Mouse (Mus musculus): ENCODE results near the gene Adamts16. TPM values are rescaled to one million over a fixed set of nuclear protein-coding genes. Genes with fewer than 3 reads are reported as not detected.
"Not testable (repeated sequence)": the region's sequence is repeated elsewhere in the genome, so short reads cannot be mapped to it uniquely, and the experiment has no call there.

Adamts16 gene
- not detected for total RNA-seq (2021)
- long read RNA-seq, experiment 1: 0 reads
- long read RNA-seq, experiment 2: 0 reads

DNA sequence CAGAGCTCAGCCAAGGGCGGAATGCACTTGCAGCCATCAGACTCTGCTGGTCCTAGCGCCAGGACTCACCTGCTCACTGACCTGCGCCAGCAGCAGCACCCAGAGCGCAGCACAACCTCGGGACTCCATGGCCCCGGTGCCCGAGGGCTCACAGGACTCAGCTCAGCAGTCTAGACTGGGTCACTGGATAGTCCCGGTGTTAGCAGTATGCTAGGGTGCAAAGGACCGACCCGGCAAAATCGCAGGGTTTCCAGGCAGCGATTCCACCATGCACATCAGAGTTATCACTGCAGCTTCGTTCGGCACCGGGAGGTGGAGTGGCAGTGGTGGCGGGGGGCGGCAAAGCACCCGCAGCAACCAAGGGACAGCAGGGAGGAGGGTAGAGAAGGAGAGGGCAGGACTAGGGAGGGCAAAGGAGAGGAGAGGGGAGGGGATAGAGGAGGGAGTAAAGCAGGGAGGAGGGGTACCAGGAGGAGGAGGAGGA is at the start of gene Adamts16:
Gene Adamts16, minus strand, starts transcription at position 391 of the 484 bp plus-strand sequence.
- DNase-seq: no peak

DNA sequence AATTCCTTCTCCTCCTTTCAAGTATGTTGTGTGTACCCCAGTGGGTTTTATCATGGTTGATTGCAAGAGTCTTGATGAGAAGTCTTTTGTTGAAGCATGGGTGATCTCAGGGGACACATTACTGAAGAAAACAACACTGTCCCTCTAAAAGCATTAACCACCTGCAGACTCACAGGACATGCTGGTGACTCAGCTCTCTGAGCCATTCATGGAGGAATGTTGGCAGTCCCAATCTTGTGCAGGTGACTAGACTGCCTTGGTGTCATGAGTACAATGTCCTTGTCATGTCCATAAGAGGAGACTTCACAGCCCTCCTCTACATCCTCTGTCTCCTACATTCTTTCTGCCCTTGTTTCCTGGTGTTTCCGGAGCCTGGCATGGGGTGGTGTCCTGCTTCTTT is 45.5 kb upstream of the Adamts16 start:
- peak in 1 of 2 experiments; percentile 11 for DNase-seq

DNA sequence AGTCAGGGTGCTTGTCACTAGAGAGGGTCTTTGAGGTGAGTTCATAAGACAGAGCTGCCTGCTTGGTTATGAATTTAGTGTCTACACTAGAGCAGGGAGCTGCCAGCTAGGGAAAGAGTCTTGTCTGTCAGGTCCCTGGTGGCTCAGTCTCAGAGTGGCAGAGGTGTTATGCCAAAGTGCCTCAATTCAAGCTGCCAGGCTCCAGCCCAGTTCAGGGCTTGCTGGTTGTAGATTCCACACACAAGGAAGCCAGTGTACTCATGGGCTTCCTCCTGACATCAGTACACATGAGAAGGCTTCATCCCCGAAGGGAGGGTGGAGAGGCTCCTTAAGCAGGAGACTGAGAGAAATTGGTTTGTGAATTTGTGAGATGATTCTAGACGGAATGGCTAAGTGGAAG is 43.4 kb upstream of the Adamts16 start:
- peak; percentile 19 to 24 for DNase-seq

DNA sequence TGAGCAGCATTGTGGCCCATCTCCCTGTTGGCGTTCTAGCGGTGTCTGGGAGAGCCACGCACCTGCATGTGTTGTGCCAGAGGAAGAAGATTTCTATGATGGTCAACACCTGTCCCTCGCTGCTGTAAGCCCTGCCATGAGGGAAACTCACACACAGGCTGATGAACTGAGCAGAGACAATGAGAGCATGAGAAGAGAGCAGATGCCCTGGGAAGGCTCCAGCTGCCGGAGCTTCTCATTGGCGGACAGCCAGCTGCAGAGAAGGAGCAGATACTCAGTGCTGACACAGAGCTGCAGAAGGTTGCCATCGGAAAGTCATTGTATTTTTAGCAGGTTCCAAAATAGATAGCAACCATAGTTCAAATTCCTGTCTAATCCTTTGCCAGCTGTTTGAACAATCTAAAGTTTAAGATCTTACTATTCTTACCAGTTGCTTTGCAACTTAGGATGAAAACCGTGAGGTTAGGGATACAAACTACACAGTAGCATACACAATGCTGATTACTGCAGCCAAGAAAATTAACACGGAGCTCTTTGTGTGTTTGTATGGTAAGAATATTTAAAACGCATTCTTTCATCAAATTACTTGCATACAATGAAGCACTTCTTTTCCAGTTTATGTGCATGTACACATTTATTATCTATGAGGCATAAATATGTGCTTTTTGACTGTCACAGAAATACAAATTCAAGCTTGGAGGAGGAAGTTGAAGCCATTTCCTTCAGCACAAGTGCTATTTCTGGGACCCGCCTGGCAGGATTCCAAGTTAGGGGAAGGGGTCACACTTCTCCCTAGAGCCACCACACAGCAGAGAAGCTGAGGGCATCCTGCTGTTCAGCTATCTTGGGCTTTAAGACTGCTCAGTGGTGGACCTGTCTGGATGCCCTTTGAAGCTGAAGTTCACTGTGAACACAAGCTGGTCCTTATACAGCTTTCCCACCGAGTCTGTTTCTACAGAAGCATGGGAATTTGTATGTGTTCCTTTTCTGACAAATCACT is 42.6 kb upstream of the Adamts16 start:
- peak; percentile 72 to 74 for DNase-seq

DNA sequence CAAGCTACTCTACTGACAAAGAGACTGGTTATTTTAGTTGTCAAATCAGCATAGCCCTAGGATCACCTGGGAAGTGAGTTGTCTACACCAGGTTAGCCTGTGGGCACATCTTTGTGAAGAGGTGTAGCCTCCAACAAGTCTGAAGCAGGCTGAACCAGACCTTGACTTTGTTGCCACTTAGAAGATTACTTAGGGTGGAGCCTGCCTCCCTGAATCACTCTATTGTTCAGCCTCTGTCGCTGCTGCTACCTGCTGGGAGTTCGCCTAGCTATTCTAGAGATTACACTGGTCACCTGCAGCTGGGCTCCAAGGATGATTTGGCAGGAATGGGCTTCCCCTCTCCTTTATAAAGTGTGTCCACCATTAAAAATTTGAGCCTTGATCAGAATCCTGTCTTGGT is 38.4 kb upstream of the Adamts16 start:
- DNase-seq: not testable (repeated sequence)

DNA sequence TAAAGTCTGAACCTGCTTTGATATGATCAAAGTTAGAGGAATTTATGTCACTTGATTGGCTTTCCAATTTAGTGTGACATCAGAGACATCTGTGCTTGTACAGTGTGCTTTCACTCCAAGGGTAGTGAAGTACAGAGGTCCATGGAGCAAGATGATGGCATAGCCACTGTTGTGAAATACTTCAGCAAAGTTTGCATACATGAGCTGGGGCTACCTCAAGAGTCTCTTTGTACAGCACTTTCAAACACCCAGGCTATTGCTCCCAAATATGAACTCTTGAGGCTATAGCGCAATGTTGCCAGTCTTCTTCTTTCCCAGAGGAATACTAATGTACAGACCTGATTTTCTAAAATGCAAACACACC is 35.9 kb upstream of the Adamts16 start:
- DNase-seq: no peak

DNA sequence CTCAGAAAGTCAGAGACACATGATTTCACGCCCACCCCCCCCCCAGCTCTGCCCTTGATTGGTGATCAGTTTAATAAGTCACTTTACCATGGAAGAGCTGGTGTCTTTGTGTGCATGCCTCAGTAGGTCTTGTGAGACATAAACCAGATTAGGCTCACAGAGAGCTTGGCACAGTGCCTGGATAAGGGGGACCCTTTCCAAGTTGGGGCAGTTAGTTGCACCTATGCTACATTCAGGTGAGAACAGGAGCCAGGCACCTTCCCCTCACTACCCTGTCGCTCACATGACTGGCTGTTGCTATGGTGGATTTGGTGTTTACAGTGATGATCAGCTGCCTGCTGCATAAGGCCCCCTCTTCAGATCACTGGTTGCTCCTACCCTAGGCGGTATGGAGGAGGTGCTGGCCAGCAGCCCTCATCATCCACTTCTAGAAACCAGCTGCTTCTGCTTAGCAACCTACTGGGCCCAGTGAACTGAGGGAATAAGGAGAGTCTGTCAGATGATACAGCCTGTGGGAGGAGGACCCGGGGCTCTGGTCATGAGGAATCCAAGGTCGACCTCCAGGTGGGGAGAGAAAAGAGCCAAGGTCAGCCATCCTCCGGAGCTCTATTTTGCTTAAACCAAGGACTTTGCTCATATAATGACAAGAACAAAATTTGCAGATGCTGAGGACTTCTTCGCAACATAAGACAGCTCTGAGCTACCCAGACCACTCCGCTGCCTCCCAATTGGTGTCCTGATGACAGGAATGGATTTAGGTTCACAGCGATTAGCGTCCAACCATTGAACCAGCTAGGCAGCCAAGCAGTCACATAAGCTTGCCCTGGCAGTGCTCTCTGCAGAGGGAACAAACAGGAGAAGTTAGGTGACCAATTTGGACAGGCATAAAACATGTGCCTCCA is 35.3 kb upstream of the Adamts16 start:
- no peak for DNase-seq

DNA sequence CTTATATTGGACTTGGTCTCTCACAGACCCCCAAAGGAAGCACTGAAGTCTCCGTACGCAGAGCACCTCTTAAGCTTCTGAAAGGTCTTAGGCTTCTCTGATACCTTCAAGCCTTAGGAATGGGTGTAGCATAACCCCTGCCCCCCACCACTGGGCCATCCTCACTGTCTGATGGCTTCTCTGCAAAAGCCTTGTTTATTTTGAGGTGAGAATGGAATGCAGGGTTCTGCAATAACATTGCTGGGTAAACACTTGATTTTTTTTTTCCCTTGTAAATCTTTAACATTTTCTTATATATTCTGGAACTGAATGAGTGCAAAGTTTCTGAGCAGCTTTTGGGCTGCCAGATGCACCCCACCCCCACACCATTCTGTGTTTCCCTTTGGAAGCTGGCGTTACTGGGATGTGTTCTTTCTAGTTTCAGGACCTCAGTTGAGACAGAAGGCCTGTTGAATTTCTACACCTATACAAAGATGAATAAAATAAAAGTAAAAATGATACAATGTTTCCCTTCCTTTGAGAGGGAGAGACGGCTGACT is 33.9 kb upstream of the Adamts16 start:
- no peak for DNase-seq

DNA sequence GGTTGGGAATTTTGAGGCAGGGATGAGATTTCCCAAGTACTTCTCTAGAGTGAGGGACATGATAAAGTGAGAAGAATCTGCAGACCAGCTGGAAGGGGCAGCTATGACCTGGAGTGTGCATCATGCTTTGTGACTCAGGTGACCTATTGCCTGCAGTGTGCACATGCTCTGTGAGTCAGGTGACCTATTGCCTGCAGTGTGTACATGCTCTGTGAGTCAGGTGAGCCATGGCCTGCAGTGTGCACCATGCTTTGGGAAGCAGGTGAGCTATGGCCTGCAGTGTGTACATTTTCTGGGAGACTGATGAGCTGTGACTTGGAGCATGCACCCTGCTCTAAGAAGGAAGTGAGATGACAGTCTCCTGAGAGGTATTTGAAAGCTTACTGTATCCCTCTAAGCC is 33.1 kb upstream of the Adamts16 start:
- DNase-seq: no peak

DNA sequence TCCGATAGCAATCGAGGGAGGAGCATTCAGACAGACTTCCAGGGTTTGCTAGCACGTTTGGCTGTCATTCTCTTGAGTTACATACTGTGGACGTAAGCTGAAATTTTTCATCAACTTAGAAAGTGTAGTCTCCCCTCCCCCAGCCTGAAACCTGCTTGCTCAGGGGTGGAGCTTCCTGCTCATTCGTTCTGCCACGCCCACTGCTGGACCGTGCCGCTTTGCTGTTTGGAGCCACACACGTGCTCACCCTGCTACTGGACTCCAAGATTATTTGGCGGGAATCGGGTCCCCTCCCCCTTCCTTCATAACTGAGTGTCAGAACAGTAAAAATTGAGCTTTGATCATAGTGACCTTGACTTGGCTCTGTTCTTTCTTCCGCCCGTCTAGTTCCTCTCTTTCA is 32.2 kb upstream of the Adamts16 start:
- not testable (repeated sequence) for DNase-seq

DNA sequence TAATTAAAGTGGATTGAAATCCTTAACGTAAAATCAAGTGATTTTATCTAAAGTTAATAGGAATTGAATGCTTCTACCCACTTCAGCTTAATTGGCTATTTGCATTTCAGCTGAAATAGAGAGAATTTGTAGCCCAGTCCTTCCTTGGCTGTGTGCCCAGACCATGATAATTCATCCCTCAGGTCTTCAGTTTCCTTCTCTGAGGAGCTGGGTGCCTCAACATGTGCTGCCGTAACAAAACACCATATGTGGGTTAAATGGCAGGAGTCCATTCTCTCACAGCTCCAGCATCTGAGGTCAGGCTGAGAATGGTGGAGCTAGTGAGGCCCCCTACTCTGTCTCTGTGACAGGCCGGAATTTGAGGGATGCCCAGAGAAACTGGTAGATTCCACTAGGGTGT is 29.4 kb upstream of the Adamts16 start:
- no peak for DNase-seq

DNA sequence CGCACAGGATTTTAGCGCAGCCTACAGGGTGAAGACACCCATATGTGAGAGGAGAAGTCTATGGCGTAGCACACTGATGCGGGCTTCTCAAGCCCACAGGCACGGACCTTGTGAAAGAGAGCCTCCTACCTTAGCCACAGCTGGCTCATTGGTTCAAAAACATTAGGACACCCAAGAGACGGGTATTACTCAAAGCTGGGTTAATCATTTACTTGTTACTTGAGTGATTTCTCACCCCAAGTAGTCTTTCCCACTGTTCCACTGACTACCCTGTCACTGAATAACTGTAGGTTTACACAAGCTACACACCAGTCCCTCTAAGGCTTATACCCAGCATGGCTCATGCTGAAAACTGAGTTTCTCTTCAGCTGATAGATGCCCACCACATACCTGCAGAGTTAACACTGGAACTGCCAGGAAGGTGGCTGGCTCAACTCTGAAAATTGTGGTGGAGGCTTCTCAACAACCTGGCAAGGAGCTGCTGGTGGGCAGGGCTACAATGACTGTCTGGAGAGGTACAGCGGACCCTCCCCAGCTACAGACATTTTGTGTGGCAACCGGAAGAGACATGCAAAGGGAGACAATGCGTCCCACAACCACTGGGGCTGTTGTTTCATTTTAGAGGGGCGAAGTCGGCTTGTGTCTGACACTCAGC is 25.5 kb upstream of the Adamts16 start:
- no peak for DNase-seq

DNA sequence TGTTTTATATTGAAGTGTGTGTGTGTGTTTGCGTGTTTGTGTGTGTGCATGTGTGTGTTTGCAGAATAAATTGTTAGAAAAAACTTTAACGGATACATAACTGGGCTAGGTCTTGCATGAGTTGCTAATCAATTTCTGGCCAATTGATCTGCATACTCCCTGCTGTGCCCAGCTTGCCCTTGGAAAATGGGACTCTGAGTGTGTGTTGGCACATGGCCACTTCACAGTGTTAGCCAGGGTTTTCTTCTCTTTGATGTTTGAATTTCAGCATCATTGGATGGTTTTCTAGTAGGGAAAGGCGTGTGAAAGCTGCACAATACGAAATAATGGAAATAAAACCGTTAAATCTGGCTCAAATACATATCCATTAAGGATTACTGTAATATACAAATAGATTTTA is 24.3 kb upstream of the Adamts16 start:
- DNase-seq: no peak

DNA sequence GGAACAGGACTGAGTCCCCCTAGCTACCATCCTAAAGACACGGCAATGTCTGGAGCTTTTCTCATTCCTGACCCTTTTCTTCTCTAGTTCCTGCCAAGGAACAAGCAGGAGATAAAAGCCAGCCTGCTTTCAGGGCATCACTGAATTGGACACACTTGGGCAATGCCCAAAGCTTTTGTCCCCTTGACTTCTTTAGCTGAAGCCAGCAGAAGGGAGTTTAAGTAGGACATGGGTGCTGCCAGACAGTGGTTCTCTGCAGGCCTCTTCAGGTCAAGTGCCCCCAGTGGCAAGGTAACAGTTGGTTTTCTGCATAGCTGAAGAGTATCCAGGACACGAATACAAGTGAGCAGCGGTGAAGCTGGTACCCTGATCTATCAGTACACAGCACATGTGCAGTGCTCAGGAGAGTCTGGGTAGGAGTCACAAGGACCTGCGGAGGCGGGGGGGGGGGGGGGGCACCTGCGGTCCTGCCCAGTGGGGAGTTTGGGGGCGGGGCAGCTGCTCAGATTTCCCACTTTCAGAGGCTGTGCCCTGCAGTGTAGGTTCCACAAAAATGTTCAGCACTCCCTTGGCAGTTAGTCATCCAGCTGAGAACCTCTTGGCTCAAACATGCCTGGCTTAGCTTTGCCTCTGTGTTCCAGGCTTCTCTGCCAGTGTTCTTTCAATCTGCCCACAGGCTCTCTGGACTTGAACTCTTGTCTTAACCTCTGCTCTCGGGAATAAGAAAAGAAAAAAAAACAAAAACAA is 20.7 kb upstream of the Adamts16 start:
- peak; percentile 24 to 47 for DNase-seq

DNA sequence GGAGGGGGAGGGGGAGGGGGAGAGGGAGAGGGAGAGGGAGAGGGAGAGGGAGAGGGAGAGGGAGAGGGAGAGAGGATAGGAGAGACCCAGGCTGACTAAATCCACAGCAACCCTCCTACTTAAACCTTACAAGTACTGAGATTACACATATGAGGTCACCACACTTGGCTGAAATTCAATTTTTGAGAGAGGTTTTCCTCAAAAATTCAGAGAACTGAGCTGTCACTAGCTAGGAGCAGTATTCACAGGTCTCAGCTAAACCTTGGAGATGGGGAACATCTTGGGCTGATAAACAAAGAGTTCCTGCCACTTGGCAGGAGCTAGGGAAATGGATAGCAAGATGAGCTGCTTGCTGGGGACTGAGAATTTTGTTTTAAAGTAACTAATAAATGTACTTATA is 12.0 kb upstream of the Adamts16 start:
- DNase-seq: no peak

DNA sequence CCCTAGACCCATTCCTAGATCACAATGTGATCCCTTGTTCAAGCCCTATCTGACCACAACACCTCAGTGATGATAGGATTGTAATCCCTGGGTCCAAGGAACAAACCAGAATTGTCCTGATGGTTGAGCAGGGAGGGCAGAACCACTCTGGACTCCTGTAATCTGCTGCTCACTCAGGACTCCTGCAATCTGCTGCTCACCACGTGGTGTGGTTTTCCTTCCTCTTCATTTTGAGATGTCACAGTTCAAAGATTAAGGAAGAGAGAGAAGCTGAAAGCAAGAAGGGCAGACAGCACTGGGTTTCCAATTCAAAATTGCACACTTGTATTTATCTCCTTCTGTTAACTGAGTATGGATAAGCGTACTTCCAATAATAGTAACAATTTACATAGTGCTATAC is 5.3 kb upstream of the Adamts16 start:
- DNase-seq: no peak

DNA sequence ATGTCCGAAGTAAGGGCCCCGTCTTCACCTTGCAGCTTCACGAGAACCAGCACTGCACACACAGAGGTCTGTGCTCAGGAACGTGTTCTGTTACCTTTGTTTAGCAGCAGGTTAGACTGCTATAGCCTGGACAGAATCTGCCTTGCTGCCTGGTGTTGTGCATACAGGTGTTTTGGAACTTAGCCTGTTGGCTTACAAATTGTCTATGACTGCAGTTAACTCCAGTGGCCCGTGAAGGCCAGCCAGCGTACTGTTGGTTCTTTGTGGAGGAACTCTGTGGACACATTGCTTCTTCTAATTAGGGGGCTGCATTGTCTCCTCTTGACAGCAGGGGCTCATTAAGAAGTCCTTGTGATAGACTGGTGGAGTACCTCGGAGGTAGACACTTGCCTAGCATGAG is 3.9 kb upstream of the Adamts16 start:
- no peak for DNase-seq

DNA sequence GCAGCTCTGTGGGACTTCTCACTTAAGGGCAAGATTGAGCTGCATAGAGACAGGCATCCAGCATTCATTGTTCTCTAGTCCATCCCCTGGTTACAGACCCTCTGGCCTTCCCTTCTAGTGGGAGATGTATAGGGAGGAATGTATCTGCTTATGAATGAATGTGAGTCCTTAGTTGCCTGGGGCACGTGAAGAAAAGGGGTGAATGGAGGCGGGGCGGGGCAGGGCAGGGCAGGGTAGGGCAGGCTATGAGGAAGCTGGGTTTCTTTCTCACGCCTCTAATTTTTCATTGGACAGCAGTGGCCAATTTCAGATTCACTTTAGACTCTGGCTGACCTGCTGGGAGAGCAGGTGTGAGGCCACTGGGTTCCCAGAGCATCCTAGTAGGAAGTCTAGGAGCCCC is 515 bp upstream of the Adamts16 start:
- DNase-seq: no peak

DNA sequence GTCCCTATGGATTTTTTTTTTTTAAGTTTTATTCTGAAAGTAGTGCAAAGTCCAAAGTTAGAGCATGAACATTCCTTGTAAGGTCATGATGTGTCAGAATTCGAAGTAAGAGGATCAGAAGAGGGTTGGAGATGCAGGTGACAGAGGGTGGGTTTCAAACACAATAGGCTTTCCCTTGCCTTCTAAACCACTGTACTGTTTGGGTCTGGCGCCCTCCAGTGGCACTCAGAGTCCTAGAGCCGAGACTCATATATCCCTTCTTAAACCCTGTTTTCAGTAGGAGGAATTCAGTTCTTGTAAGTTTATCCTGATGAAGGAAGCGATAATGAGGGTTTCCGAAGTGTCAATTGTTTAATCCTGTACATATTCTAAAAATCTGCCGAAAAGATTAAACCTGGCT is 1.4 kb downstream of the Adamts16 start:
- peak; percentile 30 to 76 for DNase-seq

DNA sequence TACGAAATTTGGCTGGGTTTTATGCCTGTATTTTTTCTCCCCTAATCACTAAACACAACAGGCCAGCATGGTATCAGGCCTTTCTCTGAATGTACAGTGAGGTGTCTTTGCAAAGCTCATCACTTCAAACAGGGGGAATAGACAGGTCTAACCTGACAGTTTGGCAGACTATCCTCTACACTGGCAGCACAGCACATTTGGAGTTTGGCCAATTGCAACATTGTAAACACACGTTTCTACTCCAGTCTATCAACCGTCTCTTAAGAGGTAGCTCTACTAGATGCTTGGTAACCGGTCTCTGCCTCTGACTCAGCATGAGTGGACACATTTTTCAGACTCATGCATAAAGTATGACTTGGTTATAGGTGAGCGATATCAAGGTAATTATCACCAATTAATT is 4.0 kb downstream of the Adamts16 start:
- DNase-seq: no peak

DNA sequence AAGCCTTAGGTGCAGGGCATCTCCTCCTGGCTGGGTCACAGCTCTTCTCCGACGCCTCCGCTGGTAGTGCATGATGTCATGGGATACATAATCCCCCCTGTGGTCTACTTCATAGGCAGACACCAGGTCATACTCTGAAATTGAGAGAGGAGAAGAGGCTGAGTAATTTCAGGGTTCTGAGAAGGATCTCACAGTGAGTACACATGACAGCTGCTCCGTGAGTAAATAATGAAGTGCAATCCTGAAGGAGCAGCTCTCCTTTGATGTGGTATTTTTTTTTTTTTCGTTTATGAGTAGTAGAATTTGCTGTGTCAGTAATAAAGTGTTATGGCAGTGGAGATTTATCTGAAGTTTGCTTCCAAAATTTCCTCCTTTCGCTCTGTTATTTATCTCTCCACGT is 5.4 kb downstream of the Adamts16 start:
- DNase-seq: no peak

Measured in heart, adult 18-20 months (tissue).